Mouse (Mus musculus) retina, adult 2 months (tissue): Measurements from ENCODE around the gene Slc38a3.

ENCODE experiments used
- DNase-seq: peaks from one replicate; pipeline ENCODE4 v3.0.0-alpha.2; 2012; ENCODE audit warnings: low read depth, low spot score

Slc38a3 gene

GRCm38 (mm10) chr9:107635279-107636028, 33.9 kb downstream of the Slc38a3 start, which contains the start of gene Gnai2:
Gnai2 (minus strand) TSS chr9:107635367.
- DNase-seq = no peak

- DNase-seq = no peak
Observed at GRCm38 (mm10) chr9:107634406-107635278, 34.7 kb downstream of the Slc38a3 start.

- DNase-seq = no peak
Observed at GRCm38 (mm10) chr9:107633661-107634405, 35.5 kb downstream of the Slc38a3 start.

GRCm38 (mm10) chr9:107633091-107633660, 36.2 kb downstream of the Slc38a3 start:
- no peak for DNase-seq

GRCm38 (mm10) chr9:107632478-107632877, 36.9 kb downstream of the Slc38a3 start:
- no peak for DNase-seq

GRCm38 (mm10) chr9:107631861-107632260, 37.5 kb downstream of the Slc38a3 start:
- no peak for DNase-seq

- DNase-seq = no peak
Observed at GRCm38 (mm10) chr9:107631311-107631826, 38.0 kb downstream of the Slc38a3 start.

- no peak for DNase-seq
Observed at GRCm38 (mm10) chr9:107630576-107630975, 38.8 kb downstream of the Slc38a3 start.

GRCm38 (mm10) chr9:107629901-107630425, 39.4 kb downstream of the Slc38a3 start:
- DNase-seq = no peak

GRCm38 (mm10) chr9:107629411-107629730, 40.0 kb downstream of the Slc38a3 start:
- DNase-seq = no peak

GRCm38 (mm10) chr9:107628721-107629410, 40.5 kb downstream of the Slc38a3 start:
- DNase-seq = no peak

GRCm38 (mm10) chr9:107627387-107628255, 41.7 kb downstream of the Slc38a3 start:
- no peak for DNase-seq

- no peak for DNase-seq
Observed at GRCm38 (mm10) chr9:107626844-107627277, 42.5 kb downstream of the Slc38a3 start.

GRCm38 (mm10) chr9:107626158-107626843, 43.0 kb downstream of the Slc38a3 start:
- DNase-seq = no peak

GRCm38 (mm10) chr9:107625351-107626128, 43.8 kb downstream of the Slc38a3 start:
- DNase-seq = no peak

GRCm38 (mm10) chr9:107624951-107625350, 44.4 kb downstream of the Slc38a3 start:
- DNase-seq = no peak

- DNase-seq = no peak
Observed at GRCm38 (mm10) chr9:107624539-107624938, 44.8 kb downstream of the Slc38a3 start.

GRCm38 (mm10) chr9:107620954-107621353, 48.4 kb downstream of the Slc38a3 start:
- no peak for DNase-seq
